Mouse (Mus musculus) lung, postnatal 36 days (tissue): ENCODE results near the gene Chst3.
A peak's percentile ranks its signal among the peaks of the same experiment; 100 is the strongest.
"Not testable (repeated sequence)": the region's sequence is repeated elsewhere in the genome, so short reads cannot be mapped to it uniquely, and the experiment has no call there.

Experiments
- DNase-seq: peaks from one replicate; pipeline ENCODE4 v3.0.0; 2022; ENCODE audit warnings: mixed read lengths

The Chst3 gene

DNA sequence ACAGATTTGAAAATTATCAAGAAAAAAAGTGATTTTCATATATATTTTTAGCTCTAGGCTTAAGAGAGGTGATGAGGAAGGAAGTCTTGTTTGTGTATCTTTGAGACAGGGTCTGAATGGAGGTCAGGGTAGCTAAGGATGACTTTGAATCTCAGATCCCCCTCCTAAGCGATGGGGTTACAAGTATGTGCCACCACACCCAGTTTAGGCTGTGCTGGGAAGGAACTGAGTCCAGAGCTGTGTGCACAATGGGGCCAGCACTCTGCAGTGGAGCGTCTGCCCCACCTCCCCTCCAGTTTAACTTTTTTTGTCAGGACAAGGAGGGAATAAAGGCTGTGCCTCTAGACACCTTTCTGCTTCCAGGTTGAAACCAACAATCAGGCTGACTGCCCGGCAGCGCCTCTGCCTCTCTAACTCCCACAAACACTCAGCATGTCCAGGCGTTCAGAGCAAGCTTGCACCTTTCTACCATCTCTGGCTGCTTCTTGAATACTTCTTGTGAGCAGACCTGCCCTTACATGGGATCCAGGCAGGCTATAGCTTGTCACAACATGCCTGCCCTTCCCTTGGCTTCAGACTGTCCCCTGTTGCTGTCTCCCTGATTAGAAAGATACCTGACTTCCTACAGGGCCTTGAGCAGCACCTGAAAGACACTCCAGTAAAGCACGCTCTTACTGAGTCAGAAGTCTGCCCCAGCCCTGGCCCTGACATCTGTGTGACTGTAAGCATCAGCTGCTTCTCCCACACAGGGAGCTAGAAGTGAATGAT lies 11.4 kb upstream of the Chst3 start:
- DNase-seq = no peak

DNA sequence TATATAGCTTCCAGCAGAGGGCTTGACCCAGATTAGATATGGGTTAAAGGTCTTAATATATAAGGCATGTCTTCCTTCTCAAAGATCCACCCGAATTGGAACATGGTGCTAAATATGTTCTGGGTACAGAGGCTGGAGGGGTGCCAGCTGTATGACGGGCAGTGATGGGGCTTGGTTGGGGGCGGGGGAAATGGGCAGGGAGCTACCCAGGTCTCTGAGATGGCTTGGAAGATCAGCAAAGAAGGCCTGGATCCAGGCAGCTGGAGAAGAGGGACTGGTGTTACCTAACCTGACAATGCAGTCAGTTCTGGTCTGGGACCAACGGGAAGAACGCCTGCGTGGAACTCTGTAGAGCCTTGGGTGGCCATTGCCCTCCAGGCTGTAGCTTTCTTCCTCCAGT lies 10.1 kb upstream of the Chst3 start:
- no peak for DNase-seq

- no peak for DNase-seq
Measured at GRCm38 (mm10) chr10:60227666-60228065, 8.6 kb upstream of the Chst3 start.

DNA sequence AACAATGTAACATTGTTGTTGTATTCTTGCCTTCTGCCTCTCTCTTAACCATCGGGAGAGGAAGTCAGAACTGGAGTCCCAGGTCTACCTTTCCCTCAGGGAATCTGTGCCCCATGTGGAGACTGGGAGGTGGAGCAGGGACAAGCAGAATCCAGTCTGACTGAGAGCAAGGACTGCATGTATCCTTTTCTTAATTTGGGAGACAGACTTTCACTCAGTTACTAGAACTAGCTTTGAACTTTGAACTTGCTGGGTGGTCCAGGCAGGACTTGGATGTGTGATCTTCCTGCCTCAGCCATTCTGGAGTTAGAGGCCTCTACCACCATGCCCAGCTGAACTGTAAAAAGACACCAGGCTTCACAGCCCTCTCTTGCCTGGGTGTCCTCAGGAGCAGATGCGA lies 5.5 kb upstream of the Chst3 start:
- DNase-seq = no peak

- not testable (repeated sequence) for DNase-seq
Measured at GRCm38 (mm10) chr10:60221571-60222259, 2.7 kb upstream of the Chst3 start.

DNA sequence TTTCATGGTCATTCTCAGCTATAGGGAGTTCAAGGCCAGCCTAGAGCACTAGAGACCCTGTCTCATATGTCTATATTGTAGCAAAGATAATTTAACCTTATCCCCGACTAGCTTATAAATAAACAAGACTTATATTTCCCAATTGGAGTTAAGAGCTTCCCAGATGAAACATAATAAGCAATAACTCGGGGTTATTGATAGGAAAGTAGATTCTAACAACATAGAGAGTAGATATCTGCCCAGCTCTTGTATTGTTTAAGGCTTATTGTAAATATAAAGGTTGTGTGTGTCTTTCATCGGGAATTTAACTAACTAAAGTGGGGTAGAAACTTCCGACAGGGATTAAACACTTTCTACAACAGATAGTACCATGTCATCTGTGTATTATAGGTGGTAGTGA lies 1.5 kb upstream of the Chst3 start:
- DNase-seq = no peak

GRCm38 (mm10) chr10:60220042-60220523 lies 1.0 kb upstream of the Chst3 start:
- DNase-seq = no peak

DNA sequence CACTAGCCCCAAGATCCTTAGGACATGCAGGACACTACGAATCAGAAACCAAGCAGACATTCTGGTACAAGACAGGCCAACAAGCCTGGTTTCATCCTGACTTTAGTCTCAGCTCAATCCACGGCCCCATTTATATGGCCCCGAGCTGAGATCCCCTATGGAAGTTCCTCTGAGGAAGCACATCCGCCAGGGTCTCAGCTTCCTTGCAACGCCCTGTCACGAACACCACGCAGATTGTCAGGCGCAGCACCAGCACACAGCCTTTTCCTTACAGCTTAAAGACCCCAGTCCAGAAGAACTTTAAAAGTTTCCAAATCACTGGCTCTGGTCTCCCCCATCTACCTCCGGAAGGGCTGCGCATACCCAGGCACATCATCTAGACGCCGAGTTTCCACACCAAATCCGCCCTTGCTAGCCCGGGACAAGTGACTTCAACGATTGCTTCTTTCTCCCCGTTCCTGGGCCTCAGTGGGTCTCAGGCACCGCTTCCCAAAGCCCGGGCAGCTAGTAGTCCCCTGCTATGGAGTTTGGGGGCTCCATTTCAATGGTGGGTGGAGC lies 948 bp downstream of the Chst3 start:
- no peak for DNase-seq

DNA sequence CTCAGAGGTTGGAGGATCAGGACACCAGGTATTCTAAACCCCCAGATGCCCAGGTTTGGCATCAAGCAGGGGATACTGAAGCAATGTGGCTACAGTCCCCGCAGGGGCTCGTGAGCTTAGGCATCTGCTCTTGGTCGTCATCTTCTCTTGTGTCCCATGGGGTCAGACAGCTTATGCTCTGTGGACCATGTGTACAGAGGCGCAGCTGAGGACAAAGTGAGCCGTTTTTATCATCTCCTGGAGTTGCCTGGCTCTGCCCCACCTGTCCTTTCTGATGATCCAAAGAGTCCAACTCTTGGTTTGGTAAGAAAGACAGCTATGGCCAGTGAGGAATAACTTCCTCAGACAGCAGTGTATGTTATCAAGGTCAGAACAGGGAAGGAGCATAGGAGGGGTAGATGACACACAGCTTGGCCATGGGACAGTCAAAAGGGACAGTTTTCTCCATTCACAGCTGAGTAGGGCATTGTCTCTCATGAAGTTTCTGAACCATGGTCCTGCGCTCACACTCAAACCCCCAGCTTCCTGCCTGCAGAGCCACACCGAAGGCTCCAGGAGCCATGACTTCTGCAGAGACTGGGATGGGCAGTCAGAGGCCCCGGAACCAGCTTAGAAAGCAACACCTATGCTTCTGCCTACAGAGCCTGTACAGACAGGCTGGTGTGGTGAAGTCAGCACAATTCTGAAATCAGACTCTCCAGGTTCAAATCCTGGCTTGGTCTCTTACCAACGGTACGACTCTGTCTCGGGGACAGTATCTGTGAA lies 2.5 kb downstream of the Chst3 start:
- no peak for DNase-seq

DNA sequence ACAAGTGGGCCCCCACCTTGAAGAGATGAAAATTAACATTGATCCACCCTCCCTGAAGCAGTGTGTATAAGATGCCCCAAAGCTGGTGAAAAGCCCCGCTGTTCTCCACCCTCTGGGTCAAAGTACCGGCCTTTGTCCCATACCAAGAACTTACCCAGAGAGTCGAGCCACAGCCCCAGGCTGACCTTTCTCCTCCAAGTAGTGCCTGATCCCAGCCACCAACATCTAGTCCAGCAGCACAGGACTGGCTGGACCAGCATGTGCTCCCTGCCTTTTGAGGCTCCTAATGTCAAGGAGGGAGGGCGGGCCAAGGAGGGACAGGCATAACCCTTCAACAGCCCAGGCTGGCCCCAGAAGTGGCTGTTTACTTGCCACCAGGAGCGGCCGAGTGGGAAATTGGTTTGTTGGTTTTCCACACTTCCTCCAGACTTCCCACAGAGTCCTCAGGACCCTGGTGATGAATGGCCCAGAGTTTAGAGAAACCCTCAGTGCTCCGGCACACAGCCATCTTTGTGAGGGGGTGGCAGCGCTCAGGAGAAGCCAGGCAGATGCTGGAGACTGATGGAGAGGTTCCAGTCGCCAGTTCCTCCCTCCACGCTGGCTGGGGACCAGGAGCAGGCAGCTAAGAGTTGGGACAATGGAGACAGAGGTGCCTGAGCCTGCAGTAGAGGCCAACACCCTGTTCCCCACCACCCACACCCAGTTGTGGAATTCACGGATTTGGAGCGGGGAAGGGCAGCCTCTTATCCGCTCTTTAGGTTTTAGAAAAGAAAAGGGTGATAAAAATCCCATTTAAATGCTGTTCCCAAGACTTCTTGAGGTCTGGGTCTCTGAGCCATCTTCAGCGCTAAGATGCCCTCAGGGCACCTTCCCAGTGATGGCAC lies 3.7 kb downstream of the Chst3 start:
- no peak for DNase-seq

DNA sequence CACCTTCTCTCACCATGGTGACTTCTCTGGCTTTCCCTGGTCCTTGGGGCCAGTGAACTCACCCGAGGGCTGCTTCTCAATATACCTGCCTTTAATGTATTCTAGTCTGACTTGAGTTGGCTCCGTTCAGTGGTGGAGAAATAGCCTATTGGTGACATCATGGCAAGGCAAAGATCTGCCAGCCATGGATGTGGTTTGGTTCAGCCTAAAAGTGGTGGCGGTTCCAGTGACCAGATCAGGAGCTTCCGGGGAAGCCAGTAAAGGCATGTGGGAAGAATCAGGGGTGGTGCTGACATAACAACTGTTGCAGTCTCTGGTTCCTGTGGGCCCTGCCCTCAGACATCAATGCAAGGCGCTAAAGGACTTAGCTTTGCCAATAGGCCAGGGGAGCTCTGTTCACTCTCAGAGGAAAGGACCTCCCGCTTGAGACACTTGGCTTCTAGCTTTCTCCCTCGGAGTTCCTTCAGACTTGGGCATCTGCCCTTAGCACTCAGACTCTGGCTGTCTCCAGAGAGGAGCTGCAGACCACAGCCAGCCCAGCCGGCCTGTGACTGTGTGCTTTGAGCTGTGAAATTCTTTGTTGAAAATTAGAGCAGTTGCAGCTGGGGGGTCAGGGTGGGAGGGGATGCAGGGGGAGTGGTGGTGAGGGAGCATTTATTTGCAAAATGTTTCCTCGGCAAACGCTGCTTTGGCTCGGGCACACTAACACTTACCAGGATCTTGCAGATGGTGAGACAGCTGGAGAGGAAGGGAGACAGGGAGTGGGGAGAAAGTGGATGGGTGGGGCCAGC lies 6.3 kb downstream of the Chst3 start:
- peak; percentile 50 for DNase-seq

DNA sequence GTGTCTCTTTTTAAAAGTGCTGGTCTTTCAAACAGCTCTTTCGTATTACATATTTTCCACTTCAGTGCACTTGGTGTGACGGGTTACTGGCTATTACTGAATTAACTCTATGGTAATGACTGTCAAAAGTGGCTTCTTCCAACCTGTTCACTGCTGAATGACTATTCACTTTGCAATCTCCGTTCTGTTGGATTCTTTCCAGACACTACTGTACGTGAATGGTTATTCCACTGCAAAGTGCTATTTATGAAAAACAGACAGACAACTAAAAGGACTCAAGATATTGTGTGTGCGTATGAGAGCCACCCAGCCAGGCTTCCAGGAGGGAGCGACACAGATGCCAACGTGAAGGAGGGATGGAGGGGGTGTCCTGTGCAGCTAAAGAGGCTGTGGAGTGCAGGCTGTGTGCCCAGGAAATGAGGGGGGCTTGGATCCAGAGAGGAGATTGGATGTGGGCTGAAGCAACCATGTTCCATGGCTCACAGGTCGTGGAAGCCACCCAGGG lies 7.5 kb downstream of the Chst3 start:
- DNase-seq = no peak

DNA sequence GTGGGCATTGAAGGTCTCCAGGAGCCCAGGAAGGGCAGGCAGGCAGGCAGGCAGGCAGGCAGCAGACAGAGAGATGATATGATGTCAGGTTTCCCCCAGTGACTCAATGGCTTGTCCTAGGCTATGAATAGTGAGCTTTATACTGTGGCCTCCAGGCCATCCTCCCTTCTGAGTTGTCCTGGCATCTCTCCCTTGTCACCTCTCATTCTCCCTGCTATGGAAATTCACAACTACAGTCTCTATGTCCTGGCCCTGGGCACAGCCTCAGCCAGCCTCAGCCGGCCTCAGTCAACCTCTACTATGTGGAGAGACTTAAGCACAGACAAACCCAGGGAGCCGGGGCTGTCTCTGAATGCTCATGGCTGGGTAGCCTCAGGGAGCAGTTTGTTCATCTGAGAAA lies 8.6 kb downstream of the Chst3 start:
- DNase-seq = no peak

GRCm38 (mm10) chr10:60209237-60209636 lies 9.8 kb downstream of the Chst3 start:
- peak; percentile 44 for DNase-seq

- DNase-seq = no peak
Measured at GRCm38 (mm10) chr10:60207166-60207705, 11.8 kb downstream of the Chst3 start.

DNA sequence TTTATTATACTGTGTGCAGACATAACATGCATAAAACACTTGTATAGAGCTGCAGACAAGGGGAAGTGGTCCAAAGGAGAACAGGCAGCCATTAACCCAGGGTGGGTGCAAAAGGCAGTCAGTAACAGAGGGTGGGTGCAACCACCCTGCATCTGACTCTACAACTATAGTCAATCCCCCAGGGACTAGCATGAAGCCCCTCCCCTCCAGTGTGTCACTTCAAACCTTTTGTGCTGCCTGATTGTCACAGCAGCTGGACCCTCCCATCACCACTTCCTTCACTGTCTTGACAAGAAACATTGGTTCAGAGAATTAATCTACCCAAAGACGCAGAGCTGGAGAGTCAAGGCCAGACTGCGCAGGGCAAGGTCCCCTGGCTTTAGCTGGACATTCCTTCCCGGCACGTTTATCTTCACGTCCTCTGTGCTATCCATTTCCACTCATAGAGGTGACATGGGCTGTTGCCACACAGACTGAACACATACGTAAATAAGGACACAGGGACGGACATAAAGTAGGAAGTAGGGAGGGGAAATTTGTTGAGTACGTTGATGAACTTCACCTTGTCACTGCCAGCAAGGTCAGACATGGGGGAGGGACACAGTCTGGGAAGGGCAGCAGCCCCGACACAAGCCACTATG lies 13.3 kb downstream of the Chst3 start:
- DNase-seq = peak; percentile 29

DNA sequence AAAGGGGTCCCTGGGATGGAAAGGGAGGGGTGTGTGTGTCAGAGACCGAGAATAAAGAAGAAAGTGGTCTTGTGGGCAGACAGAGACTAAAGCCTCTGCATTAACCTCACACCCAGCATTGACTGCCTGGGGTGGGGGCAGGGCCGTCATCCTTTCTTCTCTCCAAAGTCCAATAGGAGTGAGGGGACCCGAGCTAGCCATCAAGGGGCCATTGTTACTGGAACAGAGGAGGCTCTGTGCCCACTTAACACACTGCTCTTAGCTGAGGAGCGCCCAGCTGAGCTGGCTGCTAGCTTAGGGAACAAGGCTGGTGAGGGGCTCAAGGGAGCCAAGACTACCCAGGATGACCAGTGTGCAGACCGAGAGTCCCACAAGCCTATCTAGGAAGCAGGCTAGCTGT lies 16.3 kb downstream of the Chst3 start:
- DNase-seq = no peak

- DNase-seq = peak; percentile 60
Measured at GRCm38 (mm10) chr10:60200996-60201395, 18.1 kb downstream of the Chst3 start.

DNA sequence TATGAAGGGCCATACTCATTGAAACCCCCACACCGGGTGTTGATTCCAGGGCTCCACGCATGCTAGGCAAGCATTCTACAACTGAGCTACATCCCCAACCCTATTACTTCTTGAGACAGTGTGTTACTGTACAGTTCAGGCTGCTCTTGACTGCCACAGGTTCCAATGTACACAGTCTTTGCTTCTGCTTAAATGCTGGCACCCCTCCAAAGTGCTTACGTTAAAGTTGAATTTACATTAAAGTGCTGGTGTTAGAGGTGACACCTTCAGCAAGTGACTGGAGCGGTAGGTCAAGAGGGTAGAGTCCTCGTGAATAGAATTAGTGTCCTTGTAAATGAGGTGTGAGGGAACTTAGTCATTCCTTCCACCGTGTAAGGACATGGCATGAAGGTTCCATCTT lies 19.7 kb downstream of the Chst3 start:
- no peak for DNase-seq

DNA sequence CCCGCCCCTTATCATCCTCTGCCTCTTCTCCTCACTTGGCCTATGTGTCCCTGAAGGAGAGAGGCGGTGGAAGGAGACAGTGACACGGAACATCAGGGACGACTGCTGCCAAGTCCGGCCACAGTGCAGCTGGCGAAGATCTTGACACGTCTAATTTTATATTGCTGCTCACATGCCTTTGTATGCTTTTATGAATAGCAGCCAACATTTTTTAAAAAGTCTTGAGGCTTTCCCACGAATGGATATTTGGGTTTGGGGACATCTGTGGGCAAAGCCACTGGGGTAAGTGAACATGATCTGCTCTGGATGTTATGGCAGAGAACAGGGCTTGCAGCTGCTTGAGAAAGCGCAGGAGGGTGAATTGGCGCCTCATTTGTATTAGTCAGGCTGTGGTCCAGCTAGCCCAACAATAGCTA lies 21.6 kb downstream of the Chst3 start:
- DNase-seq = peak; percentile 77
